Mouse (Mus musculus) central nervous system, embryonic 18 days (tissue): ENCODE measurements around the gene Ifna15. TPM values are rescaled to one million over a fixed set of nuclear protein-coding genes. Genes with fewer than 3 reads are reported as not detected.

Source experiments
- polyA plus RNA-seq: library from polyadenylated mRNA; depleted of rRNA; stranded (reverse); fragments of >200 nt; gene quantifications from 2 replicates; pipeline ENCODE4 v1.2.3, GENCODE M21; 2012; rRNA removed

Ifna15 gene
- not detected in 2 replicates for polyA plus RNA-seq

GRCm38 (mm10) chr4:88558145-88558544 is at the start of gene Ifna15:
Gene Ifna15 (minus strand): TSS chr4:88558245.

GRCm38 (mm10) chr4:88603276-88603675 is 45.2 kb upstream of the Ifna15 start, which contains the start of gene Ifna12:
Gene Ifna12 (minus strand): TSS chr4:88603376.

GRCm38 (mm10) chr4:88592285-88592684 is 34.2 kb upstream of the Ifna15 start, which contains the start of gene Ifna9:
Gene Ifna9 (minus strand): TSS chr4:88592385.

GRCm38 (mm10) chr4:88571698-88572097 is 13.7 kb upstream of the Ifna15 start, which contains the start of gene Ifna14:
Gene Ifna14 (minus strand): TSS chr4:88571798.

GRCm38 (mm10) chr4:88522674-88523073 is 35.4 kb downstream of the Ifna15 start, which contains the start of gene Ifnb1:
Gene Ifnb1 (minus strand): TSS chr4:88522774.

Other genes with a start within 250 kb of the Ifna15 start
- gene Hacd4, start 119.3 kb downstream of the Ifna15 start, polyA plus RNA-seq: 1.3 TPM in 2 replicates
- not detected in 2 replicates for gene Ifnb1, start 35.5 kb downstream of the Ifna15 start, polyA plus RNA-seq
- gene Ifna14, start 13.6 kb upstream of the Ifna15 start, polyA plus RNA-seq: not detected in 2 replicates
- not detected in 2 replicates for gene Ifna9, start 34.1 kb upstream of the Ifna15 start, polyA plus RNA-seq
- gene Ifna12, start 45.1 kb upstream of the Ifna15 start, polyA plus RNA-seq: not detected in 2 replicates
- gene C87499, start 76.2 kb upstream of the Ifna15 start, polyA plus RNA-seq: not detected in 2 replicates
- not detected in 2 replicates for gene Ifna13, start 86.2 kb upstream of the Ifna15 start, polyA plus RNA-seq
- gene Ifna16, start 118.7 kb upstream of the Ifna15 start, polyA plus RNA-seq: not detected in 2 replicates
- not detected in 2 replicates for gene Ifna2, start 125.7 kb upstream of the Ifna15 start, polyA plus RNA-seq
- gene Ifnab, start 133.1 kb upstream of the Ifna15 start, polyA plus RNA-seq: not detected in 2 replicates
- gene Gm26566, start 163.6 kb upstream of the Ifna15 start, polyA plus RNA-seq: 1.9 and 2.1 TPM in 2 replicates
- 48.0 and 49.2 TPM in 2 replicates for gene Klhl9, start 164.2 kb upstream of the Ifna15 start, polyA plus RNA-seq
- not detected in 2 replicates for gene Gm13271, start 196.6 kb upstream of the Ifna15 start, polyA plus RNA-seq
- 0.04 TPM in 1 of 2 replicates, not detected in the other for gene Gm13283, start 201.9 kb upstream of the Ifna15 start, polyA plus RNA-seq
- gene Gm13290, start 215.6 kb upstream of the Ifna15 start, polyA plus RNA-seq: not detected in 2 replicates
- not detected in 2 replicates for gene Gm13289, start 218.7 kb upstream of the Ifna15 start, polyA plus RNA-seq
- not detected in 2 replicates for gene Gm13272, start 221.6 kb upstream of the Ifna15 start, polyA plus RNA-seq
- not detected in 2 replicates for gene Ifnz, start 223.9 kb upstream of the Ifna15 start, polyA plus RNA-seq
- gene Gm13276, start 227.5 kb upstream of the Ifna15 start, polyA plus RNA-seq: not detected in 2 replicates
- gene Gm13277, start 230.4 kb upstream of the Ifna15 start, polyA plus RNA-seq: not detected in 2 replicates
- not detected in 2 replicates for gene Gm13278, start 233.3 kb upstream of the Ifna15 start, polyA plus RNA-seq
- not detected in 2 replicates for gene Gm13275, start 236.2 kb upstream of the Ifna15 start, polyA plus RNA-seq
- not detected in 2 replicates for gene Gm13279, start 239.2 kb upstream of the Ifna15 start, polyA plus RNA-seq
- not detected in 2 replicates for gene Gm13285, start 241.4 kb upstream of the Ifna15 start, polyA plus RNA-seq
- not detected in 2 replicates for gene Gm13287, start 245.0 kb upstream of the Ifna15 start, polyA plus RNA-seq
- gene Gm13288, start 247.3 kb upstream of the Ifna15 start, polyA plus RNA-seq: not detected in 2 replicates